Mouse (Mus musculus): ENCODE data around the gene 1110065P20Rik. TPM values are rescaled to one million over a fixed set of nuclear protein-coding genes. Genes with fewer than 3 reads are reported as not detected.

The 1110065P20Rik gene
- total RNA-seq, 2 experiments from 2014 or later, result 22.1 to 22.7 TPM

Other genes with a start within 250 kb of the 1110065P20Rik start
- gene 3100002H09Rik, start 240.4 kb downstream of the 1110065P20Rik start, total RNA-seq (2021), result not detected
- under 1 TPM; 0.11 to 0.16 TPM for gene Pou3f1, start 194.4 kb downstream of the 1110065P20Rik start, total RNA-seq (2021)
- gene Utp11, start 157.6 kb downstream of the 1110065P20Rik start, total RNA-seq (2021), result 10 to 100 TPM; 12.1 to 14.0 TPM
- 10 to 100 TPM; 12.9 to 13.7 TPM for gene Fhl3, start 150.5 kb downstream of the 1110065P20Rik start, total RNA-seq (2021)
- 10 to 100 TPM; 18.1 to 18.2 TPM for gene Sf3a3, start 136.4 kb downstream of the 1110065P20Rik start, total RNA-seq (2021)
- 10 to 100 TPM in 1 of 2 experiments, 1 to 10 TPM in 1; 8.6 to 11.7 TPM for gene Inpp5b, start 109.3 kb downstream of the 1110065P20Rik start, total RNA-seq (2021)
- gene Mtf1, start 49.1 kb downstream of the 1110065P20Rik start, total RNA-seq (2021), result 10 to 100 TPM; 14.8 to 14.9 TPM
- 10 to 100 TPM; 17.8 to 22.2 TPM for gene Yrdc, start 517 bp downstream of the 1110065P20Rik start, total RNA-seq (2021)
- gene Maneal, start 11.0 kb upstream of the 1110065P20Rik start, total RNA-seq (2021), result under 1 TPM; 0.14 to 0.22 TPM
- gene Epha10, start 29.7 kb upstream of the 1110065P20Rik start, total RNA-seq (2021), result not detected
- gene 9930104L06Rik, start 85.9 kb upstream of the 1110065P20Rik start, total RNA-seq (2021), result 1 to 10 TPM; 6.6 to 9.1 TPM
- gene Cdca8, start 88.1 kb upstream of the 1110065P20Rik start, total RNA-seq (2021), result 1 to 10 TPM; 1.5 TPM
- 1 to 10 TPM; 3.1 to 6.7 TPM for gene Rspo1, start 135.2 kb upstream of the 1110065P20Rik start, total RNA-seq (2021)
- gene Gnl2, start 165.4 kb upstream of the 1110065P20Rik start, total RNA-seq (2021), result 10 to 100 TPM; 26.7 to 34.2 TPM
- not detected for gene Dnali1, start 214.5 kb upstream of the 1110065P20Rik start, total RNA-seq (2021)
- 1 to 10 TPM; 6.5 to 9.2 TPM for gene Snip1, start 215.5 kb upstream of the 1110065P20Rik start, total RNA-seq (2021)
- gene Meaf6, start 233.9 kb upstream of the 1110065P20Rik start, total RNA-seq (2021), result 10 to 100 TPM; 19.9 to 21.3 TPM

Data from heart, postnatal 36 days (tissue).